Mouse (Mus musculus): ENCODE data around the gene Tnni1.

- TF ChIP-seq CTCF (IDR thresholded peaks at IDR 0.05; ENCODE audit: insufficient read depth, low read length) (no peak), POLR2A (IDR thresholded peaks at IDR 0.05; ENCODE audit: borderline replicate concordance, extremely low read depth, low read depth, low read length) (no peak)
These were observed 19.0 kb upstream of the Tnni1 start for GRCm38 (mm10) chr1:135760216-135760615.

Measured in lung, adult 2 months (tissue).